Mouse (Mus musculus): ENCODE measurements at regions not wholly inside any gene's neighbourhood (a gene's known extent, or its start where the extent isn't known, plus 50 kb on each side); places are given as distances from the start of the nearest gene placed in this dataset.

- in situ Hi-C loops (cut with MboI, MseI), result no loop called here
Observed at GRCm38 (mm10) chr2:79131743-79132517, 123.3 kb upstream of the Itga4 start.

- in situ Hi-C loops (cut with MboI, MseI), result no loop called here
Observed at GRCm38 (mm10) chr2:79132518-79132845, 122.7 kb upstream of the Itga4 start.

- in situ Hi-C loops (cut with MboI, MseI), result no loop called here
Observed at GRCm38 (mm10) chr2:79134281-79134680, 120.9 kb upstream of the Itga4 start.

GRCm38 (mm10) chr2:79135986-79136385 lies 119.2 kb upstream of the Itga4 start:
- in situ Hi-C loops (cut with MboI, MseI), result no loop called here

- in situ Hi-C loops (cut with MboI, MseI), result no loop called here
Observed at GRCm38 (mm10) chr2:79136619-79137458, 118.4 kb upstream of the Itga4 start.

- in situ Hi-C loops (cut with MboI, MseI), result no loop called here
Observed at GRCm38 (mm10) chr2:79137694-79138171, 117.5 kb upstream of the Itga4 start.

- in situ Hi-C loops (cut with MboI, MseI), result no loop called here
Observed at GRCm38 (mm10) chr2:79138368-79139109, 116.7 kb upstream of the Itga4 start.

- in situ Hi-C loops (cut with MboI, MseI), result no loop called here
Observed at GRCm38 (mm10) chr2:79141961-79142360, 113.3 kb upstream of the Itga4 start.

GRCm38 (mm10) chr2:79143196-79143595 lies 112.0 kb upstream of the Itga4 start:
- in situ Hi-C loops (cut with MboI, MseI), result no loop called here

- in situ Hi-C loops (cut with MboI, MseI), result no loop called here
Observed at GRCm38 (mm10) chr2:79145897-79146296, 109.3 kb upstream of the Itga4 start.

- in situ Hi-C loops (cut with MboI, MseI), result no loop called here
Observed at GRCm38 (mm10) chr2:79146563-79146962, 108.7 kb upstream of the Itga4 start.

- in situ Hi-C loops (cut with MboI, MseI), result no loop called here
Observed at GRCm38 (mm10) chr2:79149012-79149698, 106.1 kb upstream of the Itga4 start.

GRCm38 (mm10) chr2:79151610-79152009 lies 103.6 kb upstream of the Itga4 start:
- in situ Hi-C loops (cut with MboI, MseI), result no loop called here

GRCm38 (mm10) chr2:79152031-79152694 lies 103.1 kb upstream of the Itga4 start:
- in situ Hi-C loops (cut with MboI, MseI), result no loop called here

- in situ Hi-C loops (cut with MboI, MseI), result no loop called here
Observed at GRCm38 (mm10) chr2:79152695-79153057, 102.5 kb upstream of the Itga4 start.

- in situ Hi-C loops (cut with MboI, MseI), result no loop called here
Observed at GRCm38 (mm10) chr2:79153070-79153469, 102.2 kb upstream of the Itga4 start.

GRCm38 (mm10) chr2:79158450-79159055 lies 96.7 kb upstream of the Itga4 start:
- in situ Hi-C loops (cut with MboI, MseI), result no loop called here

GRCm38 (mm10) chr2:79159336-79159735 lies 95.9 kb upstream of the Itga4 start:
- in situ Hi-C loops (cut with MboI, MseI), result no loop called here

GRCm38 (mm10) chr2:79172967-79173919 lies 82.0 kb upstream of the Itga4 start:
- in situ Hi-C loops (cut with MboI, MseI), result no loop called here
